Mouse (Mus musculus): ENCODE measurements around the gene Chmp5. TPM values are rescaled to one million over a fixed set of nuclear protein-coding genes. Genes with fewer than 3 reads are reported as not detected.
A peak's percentile ranks its signal among the peaks of the same experiment; 100 is the strongest.

Chmp5 gene
- polyA plus RNA-seq, 2 experiments = 24.5 to 42.7 TPM

DNA sequence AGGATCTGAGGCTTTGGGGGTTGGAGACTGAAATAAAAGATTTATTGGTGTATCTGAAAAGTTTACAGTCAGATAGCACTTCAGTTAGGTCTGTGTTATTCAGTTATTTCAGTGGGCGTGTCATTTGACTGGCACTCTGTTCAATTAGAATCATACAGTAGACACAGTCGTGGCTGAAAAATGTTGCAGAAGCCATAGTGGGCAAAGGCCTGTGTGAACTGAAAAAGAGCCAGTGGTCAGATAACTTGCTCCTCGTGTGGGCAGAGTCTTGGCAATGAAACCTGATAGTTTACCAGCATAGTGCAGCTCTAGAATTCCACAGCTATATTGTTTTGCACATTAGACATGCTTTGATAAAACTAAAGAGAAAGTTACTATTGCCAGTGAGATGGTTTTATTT is 34.3 kb downstream of the Chmp5 start:
- ATAC-seq (ENCODE audit: insufficient read depth) (no peak), DNase-seq (ENCODE audit: low read depth in 3 of 3, low spot score in 3 of 3) (no peak)
- peaks cover 49% of the 10 kb centered on the region for H3K36me3 ChIP-seq (replicated peaks; ENCODE audit: control insufficient read depth, insufficient read depth, low read depth)

DNA sequence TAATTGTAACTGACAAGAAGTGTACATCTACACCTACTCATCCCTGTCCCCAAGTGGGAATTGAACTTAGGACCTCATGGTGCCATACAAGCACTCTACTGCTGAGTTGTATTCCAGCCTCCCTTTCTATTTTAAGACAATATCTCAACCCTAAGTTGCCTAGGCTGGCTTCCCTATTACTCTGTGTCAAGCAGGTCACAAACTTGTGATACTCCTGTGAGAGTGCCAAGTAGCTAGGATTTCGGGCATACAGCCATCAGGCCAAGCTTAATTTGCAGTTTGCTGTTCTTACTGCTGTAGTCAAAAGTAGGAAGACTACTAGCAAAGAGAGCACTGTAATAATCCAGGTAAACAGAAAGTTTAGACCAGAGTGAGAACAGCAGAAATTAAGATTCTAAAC is 35.5 kb downstream of the Chmp5 start:
- H3K4me1 ChIP-seq (replicated peaks; ENCODE audit: control insufficient read depth in 2 of 2, insufficient read depth in 2 of 2, low read length in 1 of 2) = no peaks in the 10 kb centered on the region
- H3K9ac ChIP-seq (replicated peaks) = no peak overlapping the region
- H3K9me3 ChIP-seq (ENCODE audit: control insufficient read depth, low read length) = no peaks in the 10 kb centered on the region
- TF ChIP-seq EP300 (IDR thresholded peaks at IDR 0.05; ENCODE audit: low read depth) = no peak
- TF ChIP-seq CTCF (IDR thresholded peaks at IDR 0.05; ENCODE audit: low read depth) = no peak
- 61% methylated on average over 1 of the region's 1 CpGs for WGBS (ENCODE audit: insufficient replicate concordance)
- ATAC-seq (ENCODE audit: insufficient read depth) = no peak
- H3K27ac ChIP-seq = no peak overlapping the region
- no peak overlapping the region for H3K4me2 ChIP-seq (ENCODE audit: low read depth)
- H3K4me3 ChIP-seq (ENCODE audit: insufficient read depth in 1 of 2, low read depth in 2 of 2, low read length in 2 of 2) = no peak overlapping the region
- H3K27me3 ChIP-seq (ENCODE audit: control insufficient read depth, insufficient read depth, low read length) = no peaks in the 10 kb centered on the region
- peaks cover 54% of the 10 kb centered on the region for H3K36me3 ChIP-seq (replicated peaks; ENCODE audit: control insufficient read depth, insufficient read depth, low read depth)
- DNase-seq (ENCODE audit: low read depth in 3 of 3, low spot score in 3 of 3) = no peak

More for the DNA sequence above, 34.3 kb downstream of the Chmp5 start:
- H3K9me3 ChIP-seq (ENCODE audit: control insufficient read depth, low read length) = no peaks in the 10 kb centered on the region
- H3K27me3 ChIP-seq (ENCODE audit: control insufficient read depth, insufficient read depth, low read length) = no peaks in the 10 kb centered on the region
- 54% methylated on average over 3 of the region's 3 CpGs for WGBS (ENCODE audit: insufficient replicate concordance)
- no peak overlapping the region for H3K27ac ChIP-seq
- TF ChIP-seq EP300 (IDR thresholded peaks at IDR 0.05; ENCODE audit: low read depth) = no peak
- no peak for TF ChIP-seq CTCF (IDR thresholded peaks at IDR 0.05; ENCODE audit: low read depth)
- no peaks in the 10 kb centered on the region for H3K4me1 ChIP-seq (replicated peaks; ENCODE audit: control insufficient read depth in 2 of 2, insufficient read depth in 2 of 2, low read length in 1 of 2)
- H3K4me3 ChIP-seq (ENCODE audit: insufficient read depth in 1 of 2, low read depth in 2 of 2, low read length in 2 of 2) = no peak overlapping the region
- no peak overlapping the region for H3K9ac ChIP-seq (replicated peaks)
- H3K4me2 ChIP-seq (ENCODE audit: low read depth) = no peak overlapping the region

DNA sequence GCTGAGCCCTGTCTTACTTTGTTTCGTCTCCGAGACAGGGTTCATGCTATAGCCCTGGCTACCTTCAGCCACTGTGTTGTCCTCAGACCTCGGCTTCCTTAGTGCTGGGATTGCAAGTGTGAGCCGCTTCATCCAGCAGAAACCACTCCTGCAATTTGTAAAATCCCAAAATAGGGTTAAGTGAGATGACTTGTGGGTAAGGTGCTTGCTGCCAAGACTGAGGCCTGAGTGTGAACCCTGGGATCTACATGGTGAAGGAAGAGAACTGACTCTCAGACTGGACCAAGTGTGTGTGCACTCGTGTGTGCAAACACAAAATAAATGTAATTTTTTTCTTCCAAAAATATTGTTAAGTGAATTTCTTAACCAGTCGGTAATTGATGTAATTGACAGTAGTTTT is 41.4 kb downstream of the Chmp5 start:
- no peaks in the 10 kb centered on the region for H3K27me3 ChIP-seq (ENCODE audit: control insufficient read depth, insufficient read depth, low read length)
- no peak overlapping the region for H3K4me3 ChIP-seq (ENCODE audit: insufficient read depth in 1 of 2, low read depth in 2 of 2, low read length in 2 of 2)
- ATAC-seq (ENCODE audit: insufficient read depth) (no peak), DNase-seq (ENCODE audit: low read depth in 3 of 3, low spot score in 3 of 3) (no peak)
- H3K9me3 ChIP-seq (ENCODE audit: control insufficient read depth, low read length) = no peaks in the 10 kb centered on the region
- no peaks in the 10 kb centered on the region for H3K4me1 ChIP-seq (replicated peaks; ENCODE audit: control insufficient read depth in 2 of 2, insufficient read depth in 2 of 2, low read length in 1 of 2)
- H3K9ac ChIP-seq (replicated peaks) = no peak overlapping the region
- no peak overlapping the region for H3K27ac ChIP-seq
- no peak overlapping the region for H3K4me2 ChIP-seq (ENCODE audit: low read depth)
- peaks cover 85% of the 10 kb centered on the region for H3K36me3 ChIP-seq (replicated peaks; ENCODE audit: control insufficient read depth, insufficient read depth, low read depth)
- no peak for TF ChIP-seq CTCF (IDR thresholded peaks at IDR 0.05; ENCODE audit: low read depth)
- TF ChIP-seq EP300 (IDR thresholded peaks at IDR 0.05; ENCODE audit: low read depth) = no peak
- 80% methylated on average over 6 of the region's 6 CpGs for WGBS (ENCODE audit: insufficient replicate concordance)

DNA sequence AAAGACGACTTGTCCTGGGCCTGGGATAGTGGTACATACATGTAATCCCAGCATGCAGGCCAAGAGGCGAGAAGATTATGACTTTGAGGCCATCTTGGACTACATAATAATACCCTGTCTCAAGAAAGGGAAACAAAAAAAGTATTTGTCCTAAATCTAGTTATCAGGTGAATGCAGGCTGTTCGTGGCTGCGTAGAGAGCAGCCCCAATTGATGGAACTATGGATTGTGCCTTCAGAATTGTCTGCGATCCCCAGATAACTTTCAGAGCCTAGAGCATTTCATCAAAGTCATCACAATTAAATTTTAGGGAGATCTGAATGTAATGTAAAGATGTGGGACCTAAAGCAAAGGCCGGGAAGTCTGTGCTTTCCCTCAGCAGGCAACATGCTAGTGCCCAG is 48.1 kb downstream of the Chmp5 start:
- WGBS (ENCODE audit: insufficient replicate concordance) = 68% methylated on average over 6 of the region's 6 CpGs
- peak; percentile 46; the same call in 1 of the 2 replicates for ATAC-seq (ENCODE audit: insufficient read depth)

DNA sequence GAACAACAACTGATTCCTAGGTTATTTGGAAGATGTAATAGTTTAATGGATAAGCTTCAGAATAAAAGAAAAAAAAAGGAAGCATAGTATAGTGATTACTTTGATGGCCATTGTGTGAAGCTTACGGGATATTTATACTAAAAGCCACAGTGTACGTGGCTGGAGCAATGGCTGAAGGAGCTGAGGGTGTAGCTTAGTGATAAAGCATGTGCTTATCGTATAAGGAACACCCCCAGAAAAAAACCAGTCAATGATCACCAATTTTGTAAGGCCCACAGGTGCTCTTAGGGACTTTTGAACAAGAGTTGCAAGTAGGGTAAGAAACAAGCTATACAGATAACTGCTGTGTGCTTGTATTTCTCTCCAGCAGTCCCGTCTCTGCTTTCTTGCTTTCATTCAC is 49.7 kb downstream of the Chmp5 start:
- peak; percentile 30 to 33 (median 30) for DNase-seq (ENCODE audit: low read depth in 3 of 3, low spot score in 3 of 3)

More for the DNA sequence above, 48.1 kb downstream of the Chmp5 start:
- Histone ChIP-seq H3K9me3 (ENCODE audit: control insufficient read depth, low read length) (no peaks in the 10 kb centered on the region), H3K9ac (replicated peaks) (no peak overlapping the region), H3K27ac (no peak overlapping the region), H3K4me2 (ENCODE audit: low read depth) (no peak overlapping the region), H3K36me3 (replicated peaks; ENCODE audit: control insufficient read depth, insufficient read depth, low read depth) (peaks cover 85% of the 10 kb centered on the region), H3K27me3 (ENCODE audit: control insufficient read depth, insufficient read depth, low read length) (no peaks in the 10 kb centered on the region), H3K4me1 (replicated peaks; ENCODE audit: control insufficient read depth in 2 of 2, insufficient read depth in 2 of 2, low read length in 1 of 2) (peaks cover 3 to 23% of the 10 kb centered on the region in 2 experiments; a peak in 3 of 4 replicates), H3K4me3 (ENCODE audit: insufficient read depth in 1 of 2, low read depth in 2 of 2, low read length in 2 of 2) (no peak overlapping the region)
- TF ChIP-seq EP300 (IDR thresholded peaks at IDR 0.05; ENCODE audit: low read depth) (peak; percentile 65), CTCF (IDR thresholded peaks at IDR 0.05; ENCODE audit: low read depth) (no peak)
- peak; percentile 17 to 28 (median 26) for DNase-seq (ENCODE audit: low read depth in 3 of 3, low spot score in 3 of 3)

More for the DNA sequence above, 49.7 kb downstream of the Chmp5 start:
- peak; percentile 79 for ATAC-seq (ENCODE audit: insufficient read depth)
- whole genome bisulfite sequencing (ENCODE audit: insufficient replicate concordance) = 35% methylated on average over 4 of the region's 4 CpGs
- peak overlapping the region; percentile 29; the same call in 1 of the 2 replicates for H3K27ac ChIP-seq
- no peak overlapping the region for H3K4me3 ChIP-seq (ENCODE audit: insufficient read depth in 1 of 2, low read depth in 2 of 2, low read length in 2 of 2)
- H3K4me1 ChIP-seq (replicated peaks; ENCODE audit: control insufficient read depth in 2 of 2, insufficient read depth in 2 of 2, low read length in 1 of 2) = peaks cover 3 to 23% of the 10 kb centered on the region in 2 experiments; a peak in 3 of 4 replicates
- peaks cover 78% of the 10 kb centered on the region for H3K36me3 ChIP-seq (replicated peaks; ENCODE audit: control insufficient read depth, insufficient read depth, low read depth)
- H3K4me2 ChIP-seq (ENCODE audit: low read depth) = no peak overlapping the region
- H3K27me3 ChIP-seq (ENCODE audit: control insufficient read depth, insufficient read depth, low read length) = no peaks in the 10 kb centered on the region
- peak; percentile 57; the same call in 1 of the 2 replicates for TF ChIP-seq EP300 (IDR thresholded peaks at IDR 0.05; ENCODE audit: low read depth)
- TF ChIP-seq CTCF (IDR thresholded peaks at IDR 0.05; ENCODE audit: low read depth) = no peak
- no peak overlapping the region for H3K9ac ChIP-seq (replicated peaks)
- H3K9me3 ChIP-seq (ENCODE audit: control insufficient read depth, low read length) = no peaks in the 10 kb centered on the region
